Mouse (Mus musculus) neural tube, embryonic 12.5 days (tissue): Measurements from ENCODE around the gene Flvcr1. TPM values are rescaled to one million over a fixed set of nuclear protein-coding genes. Genes with fewer than 3 reads are reported as not detected.

Experiments used
- ATAC-seq: fragments of 200-750 bp; cut with Nextera tagmentation; 2 replicates; pipeline ENCODE4 v1.8.0; 2017; ENCODE audit warnings: low read depth, mild to moderate bottlenecking, moderate TSS enrichment, moderate library complexity; ENCODE audit not compliant: low FRiP score
- H3K27ac ChIP-seq: fragments of 300-500 bp; sonication (generic); 2 replicates; pipeline ENCODE4 v1.5.1; 2016
- H3K27me3 ChIP-seq: fragments of 300-500 bp; sonication (generic); replicated peaks from 2 replicates; pipeline ENCODE4 v1.6.1; 2016; ENCODE audit warnings: mild to moderate bottlenecking
- H3K36me3 ChIP-seq: fragments of 300-500 bp; sonication (generic); 2 replicates; pipeline ENCODE4 v1.6.1; 2016; ENCODE audit warnings: mild to moderate bottlenecking
- H3K4me1 ChIP-seq: fragments of 300-500 bp; sonication (generic); 2 replicates; pipeline ENCODE4 v1.6.1; 2016
- H3K4me2 ChIP-seq: fragments of 300-500 bp; sonication (generic); replicated peaks from 2 replicates; pipeline ENCODE4 v1.6.1; 2016; ENCODE audit warnings: mild to moderate bottlenecking
- H3K4me3 ChIP-seq: fragments of 300-500 bp; sonication (generic); 2 replicates; pipeline ENCODE4 v1.5.1; 2016
- H3K9ac ChIP-seq: fragments of 300-500 bp; sonication (generic); 2 replicates; pipeline ENCODE4 v1.6.1; 2016; ENCODE audit warnings: mild to moderate bottlenecking
- H3K9me3 ChIP-seq: fragments of 300-500 bp; sonication (generic); 2 replicates; pipeline ENCODE4 v1.6.1; 2016; ENCODE audit warnings: mild to moderate bottlenecking
- WGBS: fragments of 180-500 bp; shearing (Covaris S2); methylation state at CpG from one replicate; pipeline ENCODE4 v1.1.7; 2016; 5-methylcytosine and 5-hydroxymethylcytosine counted together
- polyA plus RNA-seq: library from polyadenylated mRNA; unstranded; fragments of >200 nt; fragmentation: Nextera tagmentation; extraction: Ambion mirVana; gene quantifications from 2 replicates; pipeline ENCODE4 v1.2.1, GENCODE M21; 2016

The Flvcr1 gene
- polyA plus RNA-seq, 1 experiment from 2014 or later: 9.6 TPM

- H3K9me3 ChIP-seq: no peaks in the 10 kb centered on the region
- no peaks in the 10 kb centered on the region for H3K27me3 ChIP-seq
- peaks cover 10% of the 10 kb centered on the region for H3K4me1 ChIP-seq
- no peak overlapping the region for H3K27ac ChIP-seq
- WGBS: 8% methylated on average over 15 of the region's 15 CpGs
- peak overlapping the region; percentile 85 for H3K4me3 ChIP-seq
- H3K9ac ChIP-seq: peak overlapping the region; percentile 72
- peak overlapping the region; percentile 92 for H3K4me2 ChIP-seq
- 0 out of 2 replicates have a peak, but pooled peaks have one; percentile 5 for ATAC-seq
- H3K36me3 ChIP-seq: peaks cover 9% of the 10 kb centered on the region
Observed at GRCm38 (mm10) chr1:191062241-191062780, 36.4 kb upstream of the Flvcr1 start.

GRCm38 (mm10) chr1:191057461-191057860 is 31.5 kb upstream of the Flvcr1 start:
- no peaks in the 10 kb centered on the region for H3K9me3 ChIP-seq
- no peak overlapping the region for H3K4me3 ChIP-seq
- no peaks in the 10 kb centered on the region for H3K27me3 ChIP-seq
- ATAC-seq: no peak
- no peak overlapping the region for H3K4me2 ChIP-seq
- 64% methylated on average over 3 of the region's 3 CpGs for WGBS
- no peak overlapping the region for H3K27ac ChIP-seq
- H3K9ac ChIP-seq: no peak overlapping the region
- no peaks in the 10 kb centered on the region for H3K36me3 ChIP-seq
- H3K4me1 ChIP-seq: no peaks in the 10 kb centered on the region

GRCm38 (mm10) chr1:191055533-191055873 is 29.5 kb upstream of the Flvcr1 start:
- no peak for ATAC-seq
- Histone ChIP-seq H3K27ac (no peak overlapping the region), H3K27me3 (no peaks in the 10 kb centered on the region), H3K4me3 (no peak overlapping the region), H3K4me2 (no peak overlapping the region), H3K9ac (no peak overlapping the region), H3K36me3 (no peaks in the 10 kb centered on the region), H3K4me1 (no peaks in the 10 kb centered on the region), H3K9me3 (no peaks in the 10 kb centered on the region)
- 88% methylated on average over 2 of the region's 2 CpGs for WGBS

- ATAC-seq: no peak
- Histone ChIP-seq H3K4me2 (no peak overlapping the region), H3K9ac (no peak overlapping the region), H3K9me3 (no peaks in the 10 kb centered on the region), H3K27me3 (no peaks in the 10 kb centered on the region), H3K4me1 (no peaks in the 10 kb centered on the region), H3K27ac (no peak overlapping the region), H3K4me3 (no peak overlapping the region), H3K36me3 (no peaks in the 10 kb centered on the region)
- WGBS: 75% methylated on average over 8 of the region's 8 CpGs
Observed at GRCm38 (mm10) chr1:191054870-191055532, 29.0 kb upstream of the Flvcr1 start.

- H3K4me3 ChIP-seq: no peak overlapping the region
- H3K27me3 ChIP-seq: no peaks in the 10 kb centered on the region
- no peaks in the 10 kb centered on the region for H3K36me3 ChIP-seq
- 90% methylated on average over 3 of the region's 3 CpGs for WGBS
- no peaks in the 10 kb centered on the region for H3K4me1 ChIP-seq
- no peak overlapping the region for H3K9ac ChIP-seq
- no peak for ATAC-seq
- H3K9me3 ChIP-seq: no peaks in the 10 kb centered on the region
- H3K27ac ChIP-seq: no peak overlapping the region
- H3K4me2 ChIP-seq: no peak overlapping the region
Observed at GRCm38 (mm10) chr1:191053555-191053954, 27.6 kb upstream of the Flvcr1 start.

- Histone ChIP-seq H3K9ac (no peak overlapping the region), H3K27ac (no peak overlapping the region), H3K27me3 (no peaks in the 10 kb centered on the region), H3K4me1 (no peaks in the 10 kb centered on the region), H3K9me3 (no peaks in the 10 kb centered on the region), H3K36me3 (no peaks in the 10 kb centered on the region), H3K4me2 (no peak overlapping the region), H3K4me3 (no peak overlapping the region)
- ATAC-seq: no peak
- WGBS: 76% methylated on average over 7 of the region's 7 CpGs
Observed at GRCm38 (mm10) chr1:191046231-191046824, 20.4 kb upstream of the Flvcr1 start.

- Histone ChIP-seq H3K27ac (no peak overlapping the region), H3K4me1 (no peaks in the 10 kb centered on the region), H3K4me3 (no peak overlapping the region), H3K27me3 (no peaks in the 10 kb centered on the region), H3K36me3 (no peaks in the 10 kb centered on the region), H3K4me2 (no peak overlapping the region), H3K9me3 (no peaks in the 10 kb centered on the region), H3K9ac (no peak overlapping the region)
- 90% methylated on average over 2 of the region's 2 CpGs for WGBS
- no peak for ATAC-seq
Observed at GRCm38 (mm10) chr1:191045264-191045663, 19.3 kb upstream of the Flvcr1 start.

GRCm38 (mm10) chr1:191042688-191043087 is 16.7 kb upstream of the Flvcr1 start:
- H3K4me1 ChIP-seq: no peaks in the 10 kb centered on the region
- H3K9me3 ChIP-seq: no peaks in the 10 kb centered on the region
- H3K4me3 ChIP-seq: no peak overlapping the region
- no peak overlapping the region for H3K27ac ChIP-seq
- 78% methylated on average over 3 of the region's 3 CpGs for WGBS
- ATAC-seq: no peak
- H3K27me3 ChIP-seq: no peaks in the 10 kb centered on the region
- H3K4me2 ChIP-seq: no peak overlapping the region
- no peak overlapping the region for H3K9ac ChIP-seq
- H3K36me3 ChIP-seq: no peaks in the 10 kb centered on the region

GRCm38 (mm10) chr1:191042106-191042505 is 16.1 kb upstream of the Flvcr1 start:
- H3K27ac ChIP-seq: no peak overlapping the region
- H3K4me1 ChIP-seq: no peaks in the 10 kb centered on the region
- no peak overlapping the region for H3K9ac ChIP-seq
- WGBS: 85% methylated on average over 5 of the region's 5 CpGs
- no peak overlapping the region for H3K4me3 ChIP-seq
- ATAC-seq: no peak
- H3K27me3 ChIP-seq: no peaks in the 10 kb centered on the region
- no peaks in the 10 kb centered on the region for H3K36me3 ChIP-seq
- H3K9me3 ChIP-seq: no peaks in the 10 kb centered on the region
- no peak overlapping the region for H3K4me2 ChIP-seq

GRCm38 (mm10) chr1:191041352-191041751 is 15.4 kb upstream of the Flvcr1 start:
- Histone ChIP-seq H3K27ac (no peak overlapping the region), H3K36me3 (no peaks in the 10 kb centered on the region), H3K4me3 (no peak overlapping the region), H3K4me1 (no peaks in the 10 kb centered on the region), H3K9me3 (no peaks in the 10 kb centered on the region), H3K9ac (no peak overlapping the region), H3K4me2 (no peak overlapping the region), H3K27me3 (no peaks in the 10 kb centered on the region)
- no peak for ATAC-seq

GRCm38 (mm10) chr1:191037999-191038398 is 12.0 kb upstream of the Flvcr1 start:
- H3K9me3 ChIP-seq: no peaks in the 10 kb centered on the region
- H3K4me1 ChIP-seq: no peaks in the 10 kb centered on the region
- 93% methylated on average over 4 of the region's 4 CpGs for WGBS
- H3K9ac ChIP-seq: no peak overlapping the region
- no peaks in the 10 kb centered on the region for H3K36me3 ChIP-seq
- H3K27ac ChIP-seq: no peak overlapping the region
- no peak overlapping the region for H3K4me3 ChIP-seq
- H3K4me2 ChIP-seq: no peak overlapping the region
- H3K27me3 ChIP-seq: no peaks in the 10 kb centered on the region
- ATAC-seq: no peak

- Histone ChIP-seq H3K9me3 (no peaks in the 10 kb centered on the region), H3K27me3 (no peaks in the 10 kb centered on the region), H3K27ac (no peak within 1 kb of the TSS), H3K4me2 (no peak within 1 kb of the TSS), H3K9ac (no peak within 1 kb of the TSS), H3K4me3 (no peak within 1 kb of the TSS), H3K36me3 (no peaks in the 10 kb centered on the region), H3K4me1 (no peaks in the 10 kb centered on the region)
- no peak for ATAC-seq
- 86% methylated on average over 6 of the region's 6 CpGs for WGBS
Observed at GRCm38 (mm10) chr1:191036554-191037334, 10.8 kb upstream of the Flvcr1 start, which contains the start of gene Spata45. TSS of gene Spata45 (plus strand) at chr1:191036639.
